7 mouse cellular contexts compared by ENCODE assay signal in genomic region chr10:83785003-83785402, GRCm38 (mm10).
DNase-seq lines count a peak whose midpoint lies in the region; ATAC-seq and TF ChIP-seq lines count a peak whose summit lies in the region.

No protein-coding gene starts in this region.

- H3K9me3 ChIP-seq in MEL (replicated peaks; ENCODE audit: insufficient read depth, low read length) = no peaks in the 10 kb centered on the region

- no peak for TF ChIP-seq EP300 in MEL (IDR thresholded peaks at IDR 0.05; ENCODE audit: low read depth in 1 of 2, low read length in 2 of 2)

- DNase-seq in kidney, adult 18-20 months = peak; percentile 14
- no peak for DNase-seq in kidney, adult 11 months
- peak; percentile 36 to 43 for DNase-seq in B cell, adult 2 months
- DNase-seq in MEL (ENCODE audit: low read depth, low spot score) = peak; percentile 39
- peak; percentile 40 for DNase-seq in forelimb bud, embryonic 11.5 days (ENCODE audit: low read depth, low spot score)
- peak; percentile 36 for DNase-seq in lung, postnatal 14 days

- no peak overlapping the region for H3K4me3 ChIP-seq in MEL (ENCODE audit: control insufficient read depth in 1 of 2, insufficient read depth in 1 of 2, low read depth in 2 of 2, low read length in 2 of 2)

- TF ChIP-seq POLR2A in MEL (IDR thresholded peaks at IDR 0.05; ENCODE audit: control insufficient read depth in 1 of 2, insufficient read depth in 1 of 2, low read depth in 1 of 2, low read length in 2 of 2, poor library complexity in 1 of 2) = no peak

- ATAC-seq in megakaryocyte, adult 5-6 weeks (ENCODE audit: poor library complexity, severe bottlenecking) = no peak

- H3K4me1 ChIP-seq in MEL (ENCODE audit: control insufficient read depth in 1 of 2, insufficient read depth in 2 of 2, low read length in 2 of 2) = no peaks in the 10 kb centered on the region

- peak; percentile 63 for TF ChIP-seq RAD21 in MEL (IDR thresholded peaks at IDR 0.05; ENCODE audit: low read depth, low read length)

- H3K9ac ChIP-seq in MEL (ENCODE audit: control insufficient read depth, low read depth, low read length, poor library complexity, severe bottlenecking) = no peak overlapping the region

- H3K27ac ChIP-seq in MEL (ENCODE audit: control insufficient read depth, low read depth, low read length) = no peak overlapping the region

- H3K36me3 ChIP-seq in MEL (ENCODE audit: control insufficient read depth in 1 of 2, insufficient read depth in 2 of 2, low read length in 2 of 2) = no peaks in the 10 kb centered on the region

- H3K27me3 ChIP-seq in MEL (ENCODE audit: control insufficient read depth in 1 of 2, insufficient read depth in 2 of 2, low read length in 2 of 2) = no peaks in the 10 kb centered on the region

- peak; percentile 69 to 90 (median 73) for TF ChIP-seq CTCF in MEL (IDR thresholded peaks at IDR 0.05 in 2 of 3, conservative IDR thresholded peaks at IDR 0.05 in 1 of 3; ENCODE audit: control insufficient read depth in 1 of 3, insufficient read depth in 1 of 3, low read depth in 2 of 3, low read length in 3 of 3, poor library complexity in 1 of 3, severe bottlenecking in 1 of 3)

- no peaks in the 10 kb centered on the region for H3K79me2 ChIP-seq in MEL (ENCODE audit: control insufficient read depth, insufficient read depth, low read length, poor library complexity)

TF ChIP-seq in MEL, 35 proteins besides CTCF, POLR2A, EP300 and RAD21:
- TF ChIP-seq POLR2AphosphoS5 (IDR thresholded peaks at IDR 0.05; ENCODE audit: borderline replicate concordance, low read depth, low read length) (no peak), ZC3H11A (IDR thresholded peaks at IDR 0.05; ENCODE audit: low read depth, low read length) (peak; percentile 59), SMC3 (IDR thresholded peaks at IDR 0.05; ENCODE audit: low read depth, low read length) (peak; percentile 68), JUND (IDR thresholded peaks at IDR 0.05; ENCODE audit: low read depth, low read length) (no peak), MYB (IDR thresholded peaks at IDR 0.05; ENCODE audit: low read depth, low read length) (no peak)
